Mouse (Mus musculus) forebrain, embryonic 16.5 days (tissue): ENCODE measurements around the gene Pip4k2c. TPM values are rescaled to one million over a fixed set of nuclear protein-coding genes. Genes with fewer than 3 reads are reported as not detected.
A peak's percentile ranks its signal among the peaks of the same experiment; 100 is the strongest.

ENCODE experiments used
- ATAC-seq: fragments of 200-750 bp; cut with Nextera tagmentation; 2 replicates; pipeline ENCODE4 v1.8.0; 2017; ENCODE audit warnings: mild to moderate bottlenecking, moderate library complexity
- H3K27ac ChIP-seq: fragments of 300-500 bp; sonication (generic); 2 replicates; pipeline ENCODE4 v1.5.1; 2014; ENCODE audit warnings: low read length, control low read depth
- H3K27me3 ChIP-seq: fragments of 300-500 bp; sonication (generic); replicated peaks from 2 replicates; pipeline ENCODE4 v1.6.1; 2014; ENCODE audit warnings: low read length; ENCODE audit not compliant: control insufficient read depth, insufficient read depth
- H3K36me3 ChIP-seq: fragments of 300-500 bp; sonication (generic); 2 replicates; pipeline ENCODE4 v1.6.1; 2014; ENCODE audit not compliant: control insufficient read depth, insufficient read depth
- H3K4me1 ChIP-seq: fragments of 300-500 bp; sonication (generic); replicated peaks from 2 replicates; pipeline ENCODE4 v1.6.1; 2014; ENCODE audit warnings: low read length; ENCODE audit not compliant: control insufficient read depth, insufficient read depth
- H3K4me2 ChIP-seq: fragments of 300-500 bp; sonication (generic); 2 replicates; pipeline ENCODE4 v1.6.1; 2014; ENCODE audit warnings: mild to moderate bottlenecking, low read length, control low read depth
- H3K4me3 ChIP-seq: fragments of 300-500 bp; sonication (generic); replicated peaks from 2 replicates; pipeline ENCODE4 v1.5.1; 2014; ENCODE audit warnings: mild to moderate bottlenecking, low read length, control low read depth
- H3K9ac ChIP-seq: fragments of 300-500 bp; sonication (generic); replicated peaks from 2 replicates; pipeline ENCODE4 v1.6.1; 2014; ENCODE audit warnings: low read depth, low read length, control low read depth
- H3K9me3 ChIP-seq: fragments of 300-500 bp; sonication (generic); 2 replicates; pipeline ENCODE4 v1.6.1; 2016; ENCODE audit warnings: low read length; ENCODE audit not compliant: control insufficient read depth
- WGBS: fragments of 180-500 bp; shearing (Covaris S2); extraction: QIAGEN DNeasy Blood & Tissue Kit; methylation state at CpG from one replicate; pipeline ENCODE4 v1.1.7; 2014; 5-methylcytosine and 5-hydroxymethylcytosine counted together
- polyA plus RNA-seq: library from polyadenylated mRNA; unstranded; fragments of >200 nt; fragmentation: Nextera tagmentation; extraction: Ambion mirVana; gene quantifications from 2 replicates; pipeline ENCODE4 v1.2.1, GENCODE M21; 2015

The Pip4k2c gene
- 26.7 and 28.4 TPM in 2 replicates for polyA plus RNA-seq

- H3K9ac ChIP-seq, result peak within 1 kb of the TSS; percentile 85
- no peak within 1 kb of the TSS; the same call in 1 of the 2 replicates for H3K27ac ChIP-seq
- no peaks in the 10 kb centered on the region for H3K9me3 ChIP-seq
- H3K4me1 ChIP-seq, result peaks cover 14% of the 10 kb centered on the region
- peak; percentile 96 for ATAC-seq
- WGBS, result 1% methylated on average over 47 of the region's 47 CpGs
- no peaks in the 10 kb centered on the region for H3K27me3 ChIP-seq
- peak within 1 kb of the TSS; percentile 69 for H3K4me2 ChIP-seq
- peak within 1 kb of the TSS; percentile 91 for H3K4me3 ChIP-seq
- H3K36me3 ChIP-seq, result 0 out of 2 replicates have a peak, but pooled peaks cover 2% of the 10 kb centered on the region
These were observed at the start of gene Pip4k2c for GRCm38 (mm10) chr10:127211414-127211854. Gene Pip4k2c (minus strand): TSS chr10:127211585.

GRCm38 (mm10) chr10:127258489-127258888 is 47.1 kb upstream of the Pip4k2c start:
- no peak overlapping the region for H3K4me3 ChIP-seq
- H3K9ac ChIP-seq, result no peak overlapping the region
- no peak for ATAC-seq
- H3K4me1 ChIP-seq, result peaks cover 45% of the 10 kb centered on the region
- no peaks in the 10 kb centered on the region for H3K9me3 ChIP-seq
- no peaks in the 10 kb centered on the region for H3K27me3 ChIP-seq
- H3K36me3 ChIP-seq, result no peaks in the 10 kb centered on the region
- 80% methylated on average over 8 of the region's 8 CpGs for WGBS
- H3K27ac ChIP-seq, result no peak overlapping the region
- peak overlapping the region; percentile 32 for H3K4me2 ChIP-seq

GRCm38 (mm10) chr10:127257790-127258189 is 46.4 kb upstream of the Pip4k2c start:
- WGBS, result 86% methylated on average over 6 of the region's 6 CpGs
- no peak for ATAC-seq
- H3K27me3 ChIP-seq, result no peaks in the 10 kb centered on the region
- H3K4me2 ChIP-seq, result no peak overlapping the region
- peaks cover 43% of the 10 kb centered on the region for H3K4me1 ChIP-seq
- no peak overlapping the region for H3K4me3 ChIP-seq
- no peaks in the 10 kb centered on the region for H3K36me3 ChIP-seq
- no peak overlapping the region for H3K9ac ChIP-seq
- H3K27ac ChIP-seq, result no peak overlapping the region
- H3K9me3 ChIP-seq, result no peaks in the 10 kb centered on the region

GRCm38 (mm10) chr10:127255625-127256345 is 44.4 kb upstream of the Pip4k2c start:
- no peak overlapping the region for H3K27ac ChIP-seq
- no peaks in the 10 kb centered on the region for H3K27me3 ChIP-seq
- peak; percentile 53 for ATAC-seq
- no peak overlapping the region for H3K9ac ChIP-seq
- H3K4me3 ChIP-seq, result no peak overlapping the region
- peaks cover 32% of the 10 kb centered on the region for H3K4me1 ChIP-seq
- peak overlapping the region; percentile 28 for H3K4me2 ChIP-seq
- WGBS, result 20% methylated on average over 14 of the region's 14 CpGs
- no peaks in the 10 kb centered on the region for H3K9me3 ChIP-seq
- no peaks in the 10 kb centered on the region for H3K36me3 ChIP-seq

GRCm38 (mm10) chr10:127250810-127251209 is 39.4 kb upstream of the Pip4k2c start:
- H3K4me3 ChIP-seq, result no peak overlapping the region
- H3K27me3 ChIP-seq, result no peaks in the 10 kb centered on the region
- no peak overlapping the region for H3K27ac ChIP-seq
- ATAC-seq, result no peak
- 85% methylated on average over 5 of the region's 5 CpGs for WGBS
- H3K9me3 ChIP-seq, result no peaks in the 10 kb centered on the region
- no peak overlapping the region for H3K9ac ChIP-seq
- H3K4me1 ChIP-seq, result peaks cover under 1% of the 10 kb centered on the region; the same call in 1 of the 2 replicates
- peaks cover 16% of the 10 kb centered on the region for H3K36me3 ChIP-seq
- H3K4me2 ChIP-seq, result no peak overlapping the region

GRCm38 (mm10) chr10:127238241-127238824 is 26.9 kb upstream of the Pip4k2c start:
- WGBS, result 76% methylated on average over 18 of the region's 18 CpGs
- Histone ChIP-seq H3K27me3 (no peaks in the 10 kb centered on the region), H3K9me3 (no peaks in the 10 kb centered on the region), H3K36me3 (peaks cover 58% of the 10 kb centered on the region), H3K9ac (no peak overlapping the region), H3K27ac (no peak overlapping the region), H3K4me2 (no peak overlapping the region), H3K4me1 (no peaks in the 10 kb centered on the region), H3K4me3 (no peak overlapping the region)
- no peak for ATAC-seq

- H3K36me3 ChIP-seq, result peaks cover 46% of the 10 kb centered on the region
- no peaks in the 10 kb centered on the region for H3K4me1 ChIP-seq
- H3K9me3 ChIP-seq, result no peaks in the 10 kb centered on the region
- no peak overlapping the region for H3K4me3 ChIP-seq
- no peak overlapping the region for H3K9ac ChIP-seq
- 45% methylated on average over 9 of the region's 9 CpGs for WGBS
- no peak overlapping the region for H3K4me2 ChIP-seq
- H3K27me3 ChIP-seq, result no peaks in the 10 kb centered on the region
- H3K27ac ChIP-seq, result no peak overlapping the region
- no peak for ATAC-seq
These were observed 25.2 kb upstream of the Pip4k2c start for GRCm38 (mm10) chr10:127236541-127236940.

- H3K4me1 ChIP-seq, result no peaks in the 10 kb centered on the region
- no peak overlapping the region for H3K4me3 ChIP-seq
- no peaks in the 10 kb centered on the region for H3K9me3 ChIP-seq
- peaks cover 33% of the 10 kb centered on the region for H3K36me3 ChIP-seq
- H3K27ac ChIP-seq, result no peak overlapping the region
- ATAC-seq, result no peak
- H3K9ac ChIP-seq, result no peak overlapping the region
- H3K27me3 ChIP-seq, result no peaks in the 10 kb centered on the region
- WGBS, result 84% methylated on average over 9 of the region's 9 CpGs
- no peak overlapping the region for H3K4me2 ChIP-seq
These were observed 21.8 kb upstream of the Pip4k2c start for GRCm38 (mm10) chr10:127233141-127233540.

GRCm38 (mm10) chr10:127231741-127232140 is 20.4 kb upstream of the Pip4k2c start:
- no peak for ATAC-seq
- no peak overlapping the region for H3K27ac ChIP-seq
- no peak overlapping the region for H3K4me2 ChIP-seq
- H3K9me3 ChIP-seq, result no peaks in the 10 kb centered on the region
- H3K27me3 ChIP-seq, result no peaks in the 10 kb centered on the region
- H3K9ac ChIP-seq, result no peak overlapping the region
- 88% methylated on average over 14 of the region's 14 CpGs for WGBS
- no peak overlapping the region for H3K4me3 ChIP-seq
- H3K36me3 ChIP-seq, result peaks cover 26% of the 10 kb centered on the region
- H3K4me1 ChIP-seq, result no peaks in the 10 kb centered on the region
